Mouse (Mus musculus) megakaryocyte, embryonic 14.5 days (primary cell): ENCODE results near the gene Ankzf1.

Source experiments
- FLI1 ChIP-seq: IDR thresholded peaks from 2 replicates; pipeline ENCODE4 v1.6.1; 2012; ENCODE audit warnings: low read length, inconsistent platforms, mixed read lengths
- GATA1 ChIP-seq: IDR thresholded peaks from 3 replicates; pipeline ENCODE4 v1.6.1; 2012; ENCODE audit warnings: mixed read lengths, low read length, inconsistent platforms, borderline replicate concordance

DNA sequence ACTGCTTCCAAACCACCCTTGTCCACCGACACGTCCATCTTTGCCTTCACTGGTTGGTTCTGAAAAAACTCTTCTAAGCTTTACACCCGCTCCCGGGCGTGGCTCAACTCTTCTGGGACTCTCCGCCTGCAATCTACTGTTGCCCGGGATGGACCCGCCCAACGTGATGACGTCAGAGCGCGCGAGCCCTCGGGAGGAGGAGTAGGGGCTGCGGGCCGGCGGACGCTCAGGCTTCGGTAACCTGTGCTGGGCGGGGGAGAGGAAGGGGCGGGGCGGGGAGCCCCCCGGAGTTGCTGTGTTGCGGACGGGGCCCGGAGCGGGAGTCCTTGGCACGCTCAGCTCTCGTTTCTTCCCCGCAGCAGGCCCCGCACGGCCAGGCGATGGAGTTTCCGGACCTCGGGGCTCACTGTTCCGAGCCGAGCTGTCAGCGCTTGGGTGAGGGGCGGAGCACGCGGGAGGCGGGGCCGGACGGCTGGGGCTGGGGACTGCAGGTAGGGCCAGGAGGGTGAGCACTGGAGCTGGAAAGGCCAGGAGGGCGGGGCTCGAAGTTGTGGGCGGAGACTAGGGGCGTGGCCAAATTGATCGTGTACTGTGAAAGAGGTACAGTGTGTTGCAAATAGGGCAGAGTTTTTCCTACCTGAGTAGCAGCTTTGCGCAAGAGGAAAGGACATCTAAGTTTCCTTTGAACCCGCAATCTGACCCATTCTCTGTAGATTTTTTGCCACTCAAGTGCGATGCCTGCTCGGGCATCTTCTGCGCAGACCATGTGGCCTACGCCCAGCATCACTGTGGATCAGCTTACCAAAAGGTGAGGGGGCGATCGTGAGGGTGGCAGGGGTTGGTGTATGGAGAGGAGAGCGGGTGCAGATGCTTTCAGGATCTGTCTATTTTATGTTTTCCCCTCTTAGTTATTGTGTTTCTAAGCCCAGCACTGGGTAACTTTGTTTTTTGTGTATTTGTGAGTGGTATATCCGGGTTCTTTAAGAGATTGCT is 23.2 kb upstream of the Ankzf1 start, which contains the start of gene Zfand2b:
- TF ChIP-seq GATA1 (no peak), FLI1 (no peak)
